Mouse (Mus musculus) testis, adult 2 months (tissue): ENCODE measurements around the gene Wdfy4. TPM values are rescaled to one million over a fixed set of nuclear protein-coding genes. Genes with fewer than 3 reads are reported as not detected.

Source experiments
- H3K27ac ChIP-seq: fragments of 200-500 bp; 2 replicates; pipeline ENCODE4 v1.5.1; 2012; ENCODE audit warnings: low read depth, low read length; ENCODE audit not compliant: control insufficient read depth, insufficient read depth
- H3K27me3 ChIP-seq: fragments of 200-500 bp; 2 replicates; pipeline ENCODE4 v1.6.1; 2012; ENCODE audit warnings: mild to moderate bottlenecking, low read length, moderate library complexity; ENCODE audit not compliant: control insufficient read depth, insufficient read depth
- H3K36me3 ChIP-seq: fragments of 200-500 bp; 2 replicates; pipeline ENCODE4 v1.6.1; 2012; ENCODE audit warnings: mild to moderate bottlenecking, low read length; ENCODE audit not compliant: control insufficient read depth, insufficient read depth
- H3K4me1 ChIP-seq: fragments of 200-500 bp; 2 replicates; pipeline ENCODE4 v1.6.1; 2012; ENCODE audit warnings: low read length; ENCODE audit not compliant: control insufficient read depth, insufficient read depth
- H3K4me3 ChIP-seq: fragments of 200-500 bp; 2 replicates; pipeline ENCODE4 v1.5.1; 2012; ENCODE audit warnings: low read depth, mild to moderate bottlenecking, low read length, moderate library complexity, mixed read lengths; ENCODE audit not compliant: control insufficient read depth
- CTCF ChIP-seq: fragments of 200-500 bp; IDR thresholded peaks from 2 replicates; pipeline ENCODE4 v1.5.1; 2012; ENCODE audit warnings: low read depth, mild to moderate bottlenecking, inconsistent platforms, low read length, moderate library complexity; ENCODE audit not compliant: control insufficient read depth, insufficient read depth, insufficient replicate concordance
- POLR2A ChIP-seq: fragments of 200-500 bp; IDR thresholded peaks from 2 replicates; pipeline ENCODE4 v1.6.1; 2012; ENCODE audit warnings: low read depth, mild to moderate bottlenecking, inconsistent platforms, low read length, moderate library complexity; ENCODE audit not compliant: control insufficient read depth
- polyA plus RNA-seq: library from polyadenylated mRNA; depleted of rRNA; stranded (reverse); fragments of >200 nt; gene quantifications from 2 replicates; pipeline ENCODE4 v1.2.3, GENCODE M21; 2012

Wdfy4 gene
- polyA plus RNA-seq, 1 experiment: 4.0 TPM

GRCm38 (mm10) chr14:33104809-33105208 lies 80.5 kb downstream of the Wdfy4 start:
- no peaks in the 10 kb centered on the region for H3K4me1 ChIP-seq
- H3K27ac ChIP-seq: no peak overlapping the region
- H3K4me3 ChIP-seq: no peak overlapping the region
- no peaks in the 10 kb centered on the region for H3K36me3 ChIP-seq
- TF ChIP-seq CTCF (no peak), POLR2A (no peak)
- H3K27me3 ChIP-seq: no peaks in the 10 kb centered on the region

DNA sequence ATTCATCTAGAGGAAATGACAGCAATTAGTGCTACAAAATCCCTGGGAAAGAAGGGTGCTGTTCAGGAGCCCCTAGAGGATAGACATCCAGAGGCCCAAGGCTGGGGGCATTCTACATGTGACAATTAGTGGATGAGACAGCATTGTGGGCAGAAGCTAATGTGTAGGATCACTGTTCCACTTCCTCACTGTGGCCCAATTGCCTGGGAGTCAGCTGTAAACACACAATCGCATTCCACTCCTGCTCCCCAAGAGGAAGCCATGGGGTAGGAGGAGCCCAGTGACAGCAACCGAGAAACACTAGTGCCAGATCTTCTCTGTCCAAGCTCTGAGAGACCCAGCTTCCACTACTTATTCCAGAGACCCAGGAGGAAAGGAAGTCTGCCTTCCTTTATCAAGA lies 83.7 kb downstream of the Wdfy4 start:
- H3K4me1 ChIP-seq: no peaks in the 10 kb centered on the region
- TF ChIP-seq CTCF (no peak), POLR2A (no peak)
- H3K27me3 ChIP-seq: no peaks in the 10 kb centered on the region

DNA sequence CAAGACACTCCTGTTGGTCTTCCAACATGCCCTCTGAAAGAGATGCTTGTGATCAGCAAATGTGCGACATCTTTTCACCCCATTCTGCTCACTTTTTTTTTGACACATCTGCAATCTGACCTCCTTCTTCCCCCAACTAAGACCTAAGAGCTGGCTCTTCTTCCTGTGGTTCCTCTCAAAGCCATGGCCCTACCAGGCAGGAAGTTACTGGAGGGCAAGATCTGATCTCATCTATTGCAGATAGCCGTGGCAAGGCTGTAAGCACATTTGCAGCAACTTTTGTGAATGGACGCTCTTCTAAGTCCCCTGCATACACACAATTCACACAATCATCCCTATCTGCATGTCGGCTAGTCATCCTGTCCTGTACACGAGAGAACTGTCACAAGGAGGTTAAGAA lies 85.4 kb downstream of the Wdfy4 start:
- TF ChIP-seq POLR2A: no peak
- TF ChIP-seq CTCF: no peak
- no peaks in the 10 kb centered on the region for H3K36me3 ChIP-seq
- H3K27ac ChIP-seq: no peak overlapping the region
- no peaks in the 10 kb centered on the region for H3K27me3 ChIP-seq
- no peak overlapping the region for H3K4me3 ChIP-seq
- H3K4me1 ChIP-seq: no peaks in the 10 kb centered on the region

More for the DNA sequence above, 83.7 kb downstream of the Wdfy4 start:
- no peaks in the 10 kb centered on the region for H3K36me3 ChIP-seq
- H3K4me3 ChIP-seq: no peak overlapping the region
- H3K27ac ChIP-seq: no peak overlapping the region

GRCm38 (mm10) chr14:33099111-33099510 lies 86.2 kb downstream of the Wdfy4 start:
- no peak overlapping the region for H3K4me3 ChIP-seq

DNA sequence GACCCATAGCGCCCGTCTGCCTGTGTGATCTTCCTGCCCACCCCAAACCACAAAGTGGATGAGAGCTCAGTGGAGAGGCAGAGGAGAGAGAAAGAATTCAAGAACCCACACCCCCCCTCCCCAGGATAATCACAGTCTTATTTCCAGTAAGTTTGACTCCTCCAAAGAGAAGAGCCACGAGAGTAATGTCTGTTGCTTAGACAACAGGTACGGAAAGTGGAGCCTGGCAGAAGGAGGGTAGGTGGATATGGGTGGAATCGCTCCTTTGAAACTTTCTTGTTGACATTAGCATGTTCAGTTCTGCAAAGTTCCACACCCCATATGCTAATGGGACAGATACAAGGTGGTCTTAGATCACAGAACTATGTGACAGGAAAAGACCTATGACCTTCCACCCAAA lies 88.8 kb downstream of the Wdfy4 start:
- H3K27ac ChIP-seq: no peak overlapping the region
- H3K4me1 ChIP-seq: no peaks in the 10 kb centered on the region
- TF ChIP-seq CTCF (no peak), POLR2A (no peak)
- H3K36me3 ChIP-seq: no peaks in the 10 kb centered on the region
- no peak overlapping the region for H3K4me3 ChIP-seq
- no peaks in the 10 kb centered on the region for H3K27me3 ChIP-seq

More at GRCm38 (mm10) chr14:33099111-33099510, 86.2 kb downstream of the Wdfy4 start:
- Histone ChIP-seq H3K27me3 (no peaks in the 10 kb centered on the region), H3K36me3 (no peaks in the 10 kb centered on the region), H3K4me1 (no peaks in the 10 kb centered on the region), H3K27ac (no peak overlapping the region)
- TF ChIP-seq POLR2A: no peak
- no peak for TF ChIP-seq CTCF

DNA sequence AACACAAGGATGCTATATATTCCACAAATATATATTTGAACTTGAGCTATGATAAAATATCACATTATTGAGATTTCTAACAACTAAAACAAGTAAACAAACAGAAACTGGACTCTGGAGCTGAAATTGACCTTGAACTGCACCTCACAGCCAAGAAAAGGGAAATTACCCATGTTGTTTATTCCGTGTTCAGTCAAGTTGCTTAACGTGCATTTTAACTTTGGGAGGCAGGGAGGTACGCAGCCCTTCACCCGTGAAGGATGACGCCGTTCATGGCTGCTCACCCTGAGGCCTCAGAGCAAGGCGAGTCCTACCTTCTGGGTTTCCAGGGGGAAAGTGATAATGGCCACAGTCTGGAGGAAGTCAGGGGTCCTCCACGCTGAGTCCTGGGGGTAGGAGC lies 102.0 kb downstream of the Wdfy4 start:
- Histone ChIP-seq H3K4me1 (no peaks in the 10 kb centered on the region), H3K4me3 (no peak overlapping the region), H3K27ac (no peak overlapping the region), H3K36me3 (no peaks in the 10 kb centered on the region), H3K27me3 (no peaks in the 10 kb centered on the region)
- no peak for TF ChIP-seq CTCF
- no peak for TF ChIP-seq POLR2A

GRCm38 (mm10) chr14:33082301-33082700 lies 103.0 kb downstream of the Wdfy4 start:
- Histone ChIP-seq H3K4me3 (no peak overlapping the region), H3K4me1 (no peaks in the 10 kb centered on the region), H3K36me3 (no peaks in the 10 kb centered on the region), H3K27me3 (no peaks in the 10 kb centered on the region), H3K27ac (no peak overlapping the region)
- TF ChIP-seq POLR2A: no peak
- no peak for TF ChIP-seq CTCF

GRCm38 (mm10) chr14:33081370-33081860 lies 103.9 kb downstream of the Wdfy4 start:
- no peak overlapping the region for H3K4me3 ChIP-seq
- H3K36me3 ChIP-seq: no peaks in the 10 kb centered on the region
- no peak overlapping the region for H3K27ac ChIP-seq
- TF ChIP-seq POLR2A: no peak
- no peak for TF ChIP-seq CTCF
- H3K4me1 ChIP-seq: no peaks in the 10 kb centered on the region
- H3K27me3 ChIP-seq: no peaks in the 10 kb centered on the region
